Mouse (Mus musculus) c-Kit-positive CD71-positive TER-119-negative erythroid progenitor cells, embryonic 14.5 days (primary cell): ENCODE measurements around the gene Uchl3.

Experiments used
- DNase-seq: peaks from one replicate; pipeline ENCODE4 v3.0.0-alpha.2; 2013; ENCODE audit warnings: low read depth

Uchl3 gene

GRCm38 (mm10) chr14:101653581-101654525 is at the start of gene Uchl3:
Uchl3 (plus strand) TSS chr14:101653967.
- peak; percentile 92 for DNase-seq

- no peak for DNase-seq
Measured at GRCm38 (mm10) chr14:101605843-101606242, 47.9 kb upstream of the Uchl3 start.

DNA sequence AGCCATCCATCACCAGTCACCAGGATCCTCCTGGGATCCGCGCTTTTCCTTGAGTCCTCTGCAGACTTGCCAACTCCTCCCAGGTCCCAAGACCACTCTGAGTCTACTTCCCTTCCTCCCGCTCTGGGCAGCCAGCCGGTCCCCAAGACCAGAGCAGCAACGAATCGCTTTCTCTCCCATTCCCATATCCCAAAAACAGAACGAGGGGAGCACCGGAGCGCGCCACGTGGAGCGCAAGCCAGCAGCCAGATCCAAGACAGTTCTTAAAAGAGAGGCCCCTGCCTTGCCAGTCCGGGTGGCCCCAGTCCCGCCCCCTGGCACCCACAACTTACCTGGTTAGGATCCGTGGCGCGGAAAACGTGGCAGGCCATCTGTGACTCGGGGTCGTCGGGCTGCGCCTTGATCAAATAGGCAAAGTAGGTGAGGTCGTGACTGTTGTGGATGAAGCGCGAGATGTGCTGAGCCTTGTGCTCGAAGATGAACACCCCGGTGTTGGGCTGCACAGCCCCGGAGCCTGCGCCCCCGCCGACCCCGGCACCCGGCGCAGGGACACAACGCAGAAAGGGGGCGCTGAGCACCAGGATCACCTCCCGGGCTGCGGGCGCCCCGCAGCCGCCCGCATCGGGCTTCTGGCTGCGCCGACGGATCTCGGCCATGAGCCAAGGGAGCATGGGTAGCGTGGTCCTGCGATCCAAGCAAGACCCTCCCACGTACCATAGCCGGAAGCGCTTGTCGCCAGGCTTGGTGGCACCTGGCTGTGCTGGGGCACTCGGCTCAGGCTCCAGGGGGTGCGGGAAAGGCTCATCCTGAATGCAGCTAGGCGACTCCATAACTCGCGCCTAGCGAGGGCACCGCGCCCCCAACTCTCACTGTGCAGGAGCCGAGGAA is 45.9 kb upstream of the Uchl3 start:
- no peak for DNase-seq

GRCm38 (mm10) chr14:101608519-101609368 is 45.0 kb upstream of the Uchl3 start, which contains the start of gene Tbc1d4:
Tbc1d4 (minus strand) TSS chr14:101609191.
- peak; percentile 10 for DNase-seq

- DNase-seq = no peak
Measured at GRCm38 (mm10) chr14:101610701-101611100, 43.1 kb upstream of the Uchl3 start.

GRCm38 (mm10) chr14:101613206-101613605 is 40.6 kb upstream of the Uchl3 start:
- no peak for DNase-seq

DNA sequence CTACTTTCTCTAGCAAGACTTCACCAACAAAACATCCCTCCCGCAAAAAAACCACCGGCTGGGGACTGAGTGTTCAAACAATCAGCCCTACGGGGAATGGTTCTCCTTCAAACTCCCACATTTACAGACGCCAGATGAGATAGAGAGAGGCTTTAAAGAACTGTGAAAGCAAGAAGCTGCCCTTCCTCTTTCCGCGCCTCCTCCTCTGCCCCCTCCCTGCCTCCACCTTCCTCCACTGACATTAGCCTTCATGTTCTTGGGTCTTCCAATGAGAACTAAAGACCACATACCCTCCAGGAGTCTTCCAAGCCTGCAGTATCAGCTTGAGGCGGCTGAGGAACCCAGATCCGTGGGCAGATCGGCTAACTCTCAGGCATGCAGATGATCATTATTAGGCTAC is 37.6 kb upstream of the Uchl3 start:
- DNase-seq = no peak

DNA sequence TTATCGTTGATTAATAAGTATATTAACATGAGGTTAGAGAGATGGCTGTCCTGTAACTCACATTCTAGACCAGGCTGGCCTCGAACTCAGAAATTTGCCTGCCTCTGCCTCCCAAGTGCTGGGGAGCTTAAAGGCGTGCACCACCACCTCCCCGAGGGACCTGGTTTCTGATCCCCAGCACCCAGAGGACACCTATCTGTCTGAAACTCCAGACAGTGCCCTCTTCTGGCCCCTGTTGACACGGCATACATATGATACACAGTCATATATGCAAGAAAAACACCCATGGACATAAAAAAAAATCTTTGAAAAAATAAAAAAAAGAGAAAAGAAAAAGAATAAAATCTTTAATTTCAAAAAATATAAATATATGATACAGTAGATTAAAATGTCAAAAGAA is 36.1 kb upstream of the Uchl3 start:
- DNase-seq = no peak

GRCm38 (mm10) chr14:101630548-101630947 is 23.2 kb upstream of the Uchl3 start:
- DNase-seq = no peak

GRCm38 (mm10) chr14:101635765-101636164 is 18.0 kb upstream of the Uchl3 start:
- no peak for DNase-seq

- no peak for DNase-seq
Measured at GRCm38 (mm10) chr14:101637381-101637780, 16.4 kb upstream of the Uchl3 start.

DNA sequence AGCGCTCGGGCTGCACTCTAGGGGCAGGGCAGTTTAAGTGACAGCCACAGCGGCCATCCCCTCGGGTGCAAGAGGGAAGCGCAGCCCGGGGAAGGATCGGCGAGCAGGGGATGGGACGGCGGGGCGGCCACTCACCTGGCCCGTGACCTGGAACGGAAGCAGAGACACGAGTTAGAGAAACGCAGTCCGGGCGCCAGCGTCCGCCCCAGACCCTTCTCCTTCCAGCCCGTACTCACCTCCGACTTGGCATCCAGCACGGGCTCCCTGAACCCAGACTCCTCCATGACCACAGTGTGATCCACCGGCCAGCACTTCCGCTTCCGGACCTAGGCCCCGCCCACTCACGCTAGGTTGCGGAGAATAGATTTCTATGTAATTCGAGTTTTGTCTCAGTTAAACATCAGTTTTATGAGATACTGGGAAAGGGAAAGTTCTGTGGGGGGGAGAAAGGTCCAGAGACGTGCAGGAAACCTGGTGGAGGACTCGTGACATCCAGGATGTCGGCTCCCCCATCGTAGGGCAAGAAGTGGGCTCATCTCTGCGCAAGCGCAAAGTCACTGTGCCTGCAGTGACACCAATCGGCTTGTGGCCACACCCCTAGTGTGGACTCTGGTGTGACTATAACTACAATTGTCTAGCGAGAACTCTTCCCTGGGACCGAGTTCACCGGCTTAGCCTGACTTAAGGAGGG is 13.5 kb upstream of the Uchl3 start, which contains the start of gene Commd6:
Gene Commd6 (minus strand): TSS at position 534 of the 691 bp plus-strand sequence.
- DNase-seq = peak; percentile 81

- DNase-seq = no peak
Measured at GRCm38 (mm10) chr14:101644948-101645347, 8.8 kb upstream of the Uchl3 start.

DNA sequence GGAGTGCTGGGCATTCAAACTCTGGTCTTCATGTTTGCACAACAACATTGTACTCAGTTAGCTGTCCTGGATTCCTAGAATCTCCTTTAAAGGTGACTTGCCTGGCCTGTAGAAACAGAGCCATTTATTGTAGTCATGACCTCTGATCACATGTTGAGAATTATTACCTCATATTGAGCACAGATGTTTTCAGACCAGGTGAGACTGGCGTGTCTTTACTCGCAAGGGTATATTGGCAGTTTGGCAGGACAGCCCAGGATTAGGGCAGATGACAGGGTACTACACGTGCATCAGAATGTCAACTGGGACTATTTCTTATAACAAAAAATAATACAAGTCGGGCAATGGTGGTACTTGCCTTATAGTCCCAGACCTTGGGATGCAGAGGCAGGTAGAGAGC is 3.2 kb upstream of the Uchl3 start:
- DNase-seq = no peak

DNA sequence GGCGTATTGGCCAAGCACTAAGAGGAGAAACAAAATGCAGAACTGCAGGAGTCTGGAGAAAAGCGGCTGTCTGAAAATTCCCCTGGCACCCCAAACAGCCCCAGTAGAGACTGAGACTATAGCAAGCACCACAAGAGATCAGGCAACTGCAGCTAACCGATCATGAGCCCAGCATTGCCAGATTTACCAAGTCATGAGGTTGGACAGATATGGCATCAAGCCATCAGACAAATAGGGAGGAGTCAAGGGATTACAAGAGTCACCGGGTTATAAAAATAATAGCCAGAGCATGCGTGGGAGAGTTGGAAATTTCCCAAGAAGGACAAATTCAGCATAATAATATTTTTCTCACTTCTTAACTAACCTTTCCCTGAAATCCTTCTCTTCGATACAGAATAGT is 1.2 kb upstream of the Uchl3 start:
- no peak for DNase-seq

DNA sequence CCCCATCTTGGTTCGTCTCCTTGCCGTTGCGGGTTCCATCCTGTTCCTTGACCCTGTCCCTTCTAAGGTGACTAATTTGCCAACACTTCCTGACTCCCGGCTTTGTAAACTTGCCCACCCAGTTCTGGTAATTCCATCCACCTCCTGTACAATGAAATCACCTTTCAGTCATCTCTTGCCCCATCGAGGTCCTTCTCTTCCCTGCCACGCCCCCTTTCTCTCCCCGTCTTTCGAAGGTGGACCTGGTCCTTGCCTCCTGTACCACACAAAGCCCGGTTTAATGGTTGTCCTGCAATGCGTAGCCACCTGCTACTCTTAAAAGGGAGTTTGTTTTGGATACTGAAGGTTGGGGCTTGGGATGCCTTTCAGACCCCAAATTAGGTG is 751 bp downstream of the Uchl3 start:
- DNase-seq = no peak

- no peak for DNase-seq
Measured at GRCm38 (mm10) chr14:101656307-101656706, 2.5 kb downstream of the Uchl3 start.

GRCm38 (mm10) chr14:101661654-101662412 is 8.1 kb downstream of the Uchl3 start:
- no peak for DNase-seq

DNA sequence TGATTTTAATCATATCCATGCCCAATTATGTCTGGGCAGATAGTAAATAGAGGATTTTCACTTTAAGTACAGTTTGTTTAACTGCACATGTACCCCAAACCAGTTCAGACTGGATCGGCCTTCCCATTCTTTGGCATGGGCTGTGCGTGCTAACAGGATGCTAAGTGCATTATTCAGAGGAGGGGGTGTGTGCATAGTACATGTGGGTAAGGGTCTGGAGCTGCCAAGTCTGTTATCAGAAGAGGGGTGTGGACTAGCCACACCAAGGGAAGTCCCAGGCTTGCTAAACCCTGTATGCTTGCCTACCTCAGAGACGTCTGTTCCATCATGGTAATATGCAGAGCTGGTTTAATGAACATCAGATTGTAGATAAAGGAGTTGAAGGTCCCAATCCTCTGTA is 10.5 kb downstream of the Uchl3 start:
- no peak for DNase-seq

DNA sequence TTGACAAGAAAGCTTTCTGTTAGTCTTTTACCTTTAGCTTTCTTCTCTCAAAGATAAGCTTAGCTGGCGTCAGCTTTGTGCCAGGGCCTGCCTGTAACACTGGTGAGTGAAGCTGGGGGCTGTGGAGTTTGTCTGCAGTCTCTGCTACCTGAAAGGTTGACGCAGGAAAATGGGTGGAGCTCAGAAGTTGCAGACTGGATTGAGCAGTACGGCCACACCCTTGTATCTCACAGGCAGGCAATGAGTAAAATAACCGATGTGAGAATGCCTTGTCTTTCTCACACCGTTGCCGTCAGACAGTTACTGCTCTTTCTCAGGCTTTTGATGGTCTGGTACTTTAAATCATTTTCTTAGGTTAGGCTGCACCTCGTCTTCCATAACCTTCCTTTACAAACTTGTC is 12.3 kb downstream of the Uchl3 start:
- no peak for DNase-seq
